Mouse (Mus musculus) limb, embryonic 14.5 days (tissue): ENCODE data around the gene Xylt1. TPM values are rescaled to one million over a fixed set of nuclear protein-coding genes. Genes with fewer than 3 reads are reported as not detected.

ENCODE experiments used
- ATAC-seq: fragments of 200-750 bp; cut with Nextera tagmentation; 2 replicates; pipeline ENCODE4 v1.8.0; 2017; ENCODE audit warnings: low read depth, moderate number of reproducible peaks, moderate TSS enrichment; ENCODE audit not compliant: low FRiP score
- DNase-seq: peaks from one replicate; pipeline ENCODE4 v3.0.0-alpha.2; 2015; ENCODE audit warnings: low spot score
- H3K27ac ChIP-seq: fragments of 300-500 bp; sonication (generic); replicated peaks from 2 replicates; pipeline ENCODE4 v1.5.1; 2014; ENCODE audit warnings: low read depth, mild to moderate bottlenecking, low read length, moderate library complexity, mixed read lengths
- H3K27me3 ChIP-seq: fragments of 300-500 bp; sonication (generic); 2 replicates; pipeline ENCODE4 v1.6.1; 2014; ENCODE audit warnings: low read length, mixed read lengths; ENCODE audit not compliant: control insufficient read depth, insufficient read depth
- H3K36me3 ChIP-seq: fragments of 300-500 bp; sonication (generic); 2 replicates; pipeline ENCODE4 v1.6.1; 2014; ENCODE audit warnings: mild to moderate bottlenecking, low read length, moderate library complexity, mixed read lengths; ENCODE audit not compliant: control insufficient read depth, insufficient read depth
- H3K4me1 ChIP-seq: fragments of 300-500 bp; sonication (generic); 2 replicates; pipeline ENCODE4 v1.6.1; 2014; ENCODE audit warnings: antibody characterized with exemption, low read length, mixed read lengths; ENCODE audit not compliant: control insufficient read depth, insufficient read depth
- H3K4me2 ChIP-seq: fragments of 300-500 bp; sonication (generic); replicated peaks from 2 replicates; pipeline ENCODE4 v1.6.1; 2014; ENCODE audit warnings: low read depth, mild to moderate bottlenecking, low read length, moderate library complexity; ENCODE audit not compliant: severe bottlenecking
- H3K4me3 ChIP-seq: fragments of 300-500 bp; sonication (generic); replicated peaks from 2 replicates; pipeline ENCODE4 v1.5.1; 2014; ENCODE audit warnings: low read length
- H3K9ac ChIP-seq: fragments of 300-500 bp; sonication (generic); 2 replicates; pipeline ENCODE4 v1.6.1; 2014; ENCODE audit warnings: mild to moderate bottlenecking, low read depth, low read length, moderate library complexity; ENCODE audit not compliant: severe bottlenecking
- H3K9me3 ChIP-seq: fragments of 300-500 bp; sonication (generic); 2 replicates; pipeline ENCODE4 v1.6.1; 2016; ENCODE audit warnings: low read length; ENCODE audit not compliant: control insufficient read depth
- POLR2A ChIP-seq: fragments of 200-500 bp; IDR thresholded peaks from 2 replicates; pipeline ENCODE4 v1.8.0; 2012; ENCODE audit warnings: inconsistent platforms, mild to moderate bottlenecking, moderate library complexity, borderline replicate concordance; ENCODE audit not compliant: insufficient read depth, insufficient read length; ENCODE audit errors: extremely low read depth
- WGBS: fragments of 180-500 bp; shearing (Covaris S2); extraction: QIAGEN DNeasy Blood & Tissue Kit; methylation state at CpG from one replicate; pipeline ENCODE4 v1.1.7; 2014; 5-methylcytosine and 5-hydroxymethylcytosine counted together
- polyA plus RNA-seq, 2 experiments: library from polyadenylated mRNA; depleted of rRNA in 1 of 2; stranded (reverse) in 1 of 2; unstranded in 1 of 2; fragments of >200 nt; fragmentation: Nextera tagmentation in 1 of 2; extraction: Ambion mirVana in 1 of 2; gene quantifications; 2 replicates each; pipeline versions ENCODE4 v1.2.1 to v1.2.3; 2012 to 2014

The Xylt1 gene
- polyA plus RNA-seq, 2 experiments = 4.2 to 9.9 TPM

- H3K27me3 ChIP-seq = no peaks in the 10 kb centered on the region
- ATAC-seq (no peak), DNase-seq (no peak)
- H3K4me3 ChIP-seq = no peak overlapping the region
- H3K27ac ChIP-seq = no peak overlapping the region
- no peak for TF ChIP-seq POLR2A
- no peaks in the 10 kb centered on the region for H3K9me3 ChIP-seq
- 60% methylated on average over 7 of the region's 7 CpGs for WGBS
- no peak overlapping the region for H3K4me2 ChIP-seq
- peak overlapping the region; percentile 12; the same call in 1 of the 2 replicates for H3K9ac ChIP-seq
- H3K4me1 ChIP-seq = peaks cover 11% of the 10 kb centered on the region
- H3K36me3 ChIP-seq = no peaks in the 10 kb centered on the region
Observed at GRCm38 (mm10) chr7:117462196-117462935, 81.6 kb downstream of the Xylt1 start.

- TF ChIP-seq POLR2A = no peak
- H3K9ac ChIP-seq = no peak overlapping the region
- no peak overlapping the region for H3K4me3 ChIP-seq
- 0 out of 2 replicates have a peak overlapping the region, but pooled peaks have one; percentile 7 for H3K27ac ChIP-seq
- no peak for ATAC-seq
- H3K9me3 ChIP-seq = no peaks in the 10 kb centered on the region
- peak; percentile 66 for DNase-seq
- peaks cover 11% of the 10 kb centered on the region for H3K4me1 ChIP-seq
- H3K36me3 ChIP-seq = no peaks in the 10 kb centered on the region
- WGBS = 52% methylated on average over 4 of the region's 4 CpGs
- H3K27me3 ChIP-seq = no peaks in the 10 kb centered on the region
- H3K4me2 ChIP-seq = no peak overlapping the region
Observed at GRCm38 (mm10) chr7:117464956-117465355, 84.2 kb downstream of the Xylt1 start.

GRCm38 (mm10) chr7:117466006-117466780 is 85.4 kb downstream of the Xylt1 start:
- no peak overlapping the region for H3K27ac ChIP-seq
- ATAC-seq = no peak
- H3K4me2 ChIP-seq = no peak overlapping the region
- H3K4me1 ChIP-seq = peaks cover 11% of the 10 kb centered on the region
- no peaks in the 10 kb centered on the region for H3K36me3 ChIP-seq
- no peak for DNase-seq
- no peaks in the 10 kb centered on the region for H3K27me3 ChIP-seq
- WGBS = 91% methylated on average over 7 of the region's 7 CpGs
- no peak overlapping the region for H3K4me3 ChIP-seq
- H3K9ac ChIP-seq = no peak overlapping the region
- no peak for TF ChIP-seq POLR2A
- no peaks in the 10 kb centered on the region for H3K9me3 ChIP-seq

GRCm38 (mm10) chr7:117470243-117470802 is 89.5 kb downstream of the Xylt1 start:
- H3K4me3 ChIP-seq = no peak overlapping the region
- H3K4me1 ChIP-seq = peaks cover 21% of the 10 kb centered on the region
- ATAC-seq (no peak), DNase-seq (no peak)
- H3K9me3 ChIP-seq = no peaks in the 10 kb centered on the region
- WGBS = 67% methylated on average over 3 of the region's 3 CpGs
- H3K36me3 ChIP-seq = no peaks in the 10 kb centered on the region
- TF ChIP-seq POLR2A = no peak
- no peak overlapping the region for H3K27ac ChIP-seq
- H3K27me3 ChIP-seq = no peaks in the 10 kb centered on the region
- no peak overlapping the region for H3K9ac ChIP-seq
- H3K4me2 ChIP-seq = no peak overlapping the region

GRCm38 (mm10) chr7:117472055-117472780 is 91.4 kb downstream of the Xylt1 start:
- ATAC-seq (no peak), DNase-seq (no peak)
- TF ChIP-seq POLR2A = no peak
- Histone ChIP-seq H3K27ac (no peak overlapping the region), H3K9me3 (no peaks in the 10 kb centered on the region), H3K9ac (no peak overlapping the region), H3K4me3 (no peak overlapping the region), H3K36me3 (no peaks in the 10 kb centered on the region), H3K27me3 (no peaks in the 10 kb centered on the region), H3K4me1 (peaks cover 19% of the 10 kb centered on the region), H3K4me2 (no peak overlapping the region)
- 33% methylated on average over 11 of the region's 11 CpGs for WGBS
